Mouse (Mus musculus): ENCODE results near the gene Zcrb1.
"Not testable (repeated sequence)": the region's sequence is repeated elsewhere in the genome, so short reads cannot be mapped to it uniquely, and the experiment has no call there.

Gene Zcrb1

GRCm38 (mm10) chr15:93397826-93398698 is at the start of gene Zcrb1, which contains the start of gene Pphln1:
Gene Zcrb1, minus strand, starts transcription at chr15:93398334.
Gene Pphln1, plus strand, starts transcription at chr15:93398350.
- DNase-seq, result peak; percentile 98

DNA sequence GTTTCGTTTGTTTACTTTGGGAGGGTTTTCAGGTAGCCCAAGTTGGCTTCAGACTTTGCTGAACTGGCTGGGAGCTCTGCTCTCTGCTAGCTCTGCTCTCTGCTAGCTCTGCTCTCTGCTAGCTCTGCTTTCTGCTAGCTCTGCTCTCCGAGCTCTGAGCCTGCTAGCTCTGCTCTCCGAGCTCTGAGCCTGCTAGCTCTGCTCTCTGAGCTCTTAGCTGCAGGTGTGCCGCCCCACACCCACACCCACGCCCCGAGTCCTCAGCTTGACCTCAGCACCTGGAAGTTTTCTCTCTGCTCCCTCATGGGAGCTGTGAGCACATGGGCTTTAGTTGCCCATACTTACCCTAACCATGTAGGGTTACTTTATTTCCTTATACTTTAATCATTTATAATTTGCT is 45.5 kb upstream of the Zcrb1 start:
- peak; percentile 61 for DNase-seq

DNA sequence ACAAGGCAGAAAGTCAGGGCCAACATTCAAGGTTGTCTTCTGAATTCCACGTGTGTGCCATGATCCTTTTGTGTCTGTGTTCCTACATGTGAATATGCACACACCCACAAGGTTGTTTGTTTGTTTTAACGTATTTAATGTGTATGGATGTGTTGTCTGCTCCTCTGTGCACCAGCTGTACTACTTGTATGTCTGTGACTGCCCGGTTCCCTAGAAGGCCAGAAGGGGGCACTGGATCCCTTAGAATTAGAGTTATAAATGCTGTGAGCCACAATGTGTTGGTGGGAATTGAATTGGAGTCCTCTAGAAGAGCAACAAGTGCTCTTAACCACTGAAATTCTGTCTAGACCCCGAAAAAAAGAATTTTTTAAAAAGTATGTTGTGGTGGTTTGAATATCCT is 44.1 kb upstream of the Zcrb1 start:
- peak; percentile 55 for DNase-seq

GRCm38 (mm10) chr15:93438663-93439062 is 40.5 kb upstream of the Zcrb1 start:
- peak; percentile 83 for DNase-seq

GRCm38 (mm10) chr15:93435998-93436397 is 37.9 kb upstream of the Zcrb1 start:
- peak; percentile 70 for DNase-seq

GRCm38 (mm10) chr15:93433811-93434210 is 35.7 kb upstream of the Zcrb1 start:
- peak; percentile 61 for DNase-seq

GRCm38 (mm10) chr15:93422537-93422936 is 24.4 kb upstream of the Zcrb1 start:
- DNase-seq, result peak; percentile 63

DNA sequence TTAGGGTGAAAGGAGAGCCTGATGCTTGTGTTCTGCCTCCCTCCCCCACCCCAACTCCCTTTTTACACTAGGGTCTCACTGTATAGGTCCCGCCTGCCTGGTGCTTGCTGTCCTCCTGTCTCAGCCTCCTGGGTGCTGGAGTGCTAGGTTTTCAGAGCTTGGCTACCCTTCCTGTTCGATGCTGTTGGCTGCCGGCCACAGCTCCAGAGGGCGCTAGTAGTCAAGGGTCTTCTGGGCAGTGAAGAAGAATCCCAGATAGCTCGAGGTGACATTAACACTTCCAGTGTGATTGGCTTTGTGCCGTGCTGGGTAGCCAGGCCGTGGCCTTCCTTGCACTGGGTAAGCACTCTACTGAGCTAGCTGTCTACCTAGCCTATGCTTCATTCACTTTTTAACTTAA is 22.5 kb upstream of the Zcrb1 start:
- DNase-seq, result peak; percentile 82

DNA sequence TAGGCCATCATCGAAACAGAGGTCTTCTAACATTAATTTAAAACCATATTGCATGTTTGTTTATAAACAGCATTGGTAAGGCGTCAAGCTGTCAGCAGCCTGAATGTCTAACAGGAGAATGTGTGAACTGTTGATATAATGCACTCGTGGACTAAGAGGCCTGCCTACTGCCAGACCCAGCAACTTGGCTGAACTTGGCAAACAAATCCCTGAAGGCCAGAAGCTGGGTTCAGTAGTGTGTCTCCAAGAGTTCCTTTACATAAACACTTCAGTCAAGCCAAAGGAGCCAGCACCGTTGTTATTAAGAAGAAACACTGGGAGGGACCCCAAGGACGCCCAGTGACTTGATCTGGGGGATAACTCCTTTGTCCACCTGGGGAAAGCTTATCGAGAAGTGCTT is 18.2 kb upstream of the Zcrb1 start:
- peak; percentile 89 for DNase-seq

GRCm38 (mm10) chr15:93414456-93414855 is 16.3 kb upstream of the Zcrb1 start:
- peak; percentile 72 for DNase-seq

DNA sequence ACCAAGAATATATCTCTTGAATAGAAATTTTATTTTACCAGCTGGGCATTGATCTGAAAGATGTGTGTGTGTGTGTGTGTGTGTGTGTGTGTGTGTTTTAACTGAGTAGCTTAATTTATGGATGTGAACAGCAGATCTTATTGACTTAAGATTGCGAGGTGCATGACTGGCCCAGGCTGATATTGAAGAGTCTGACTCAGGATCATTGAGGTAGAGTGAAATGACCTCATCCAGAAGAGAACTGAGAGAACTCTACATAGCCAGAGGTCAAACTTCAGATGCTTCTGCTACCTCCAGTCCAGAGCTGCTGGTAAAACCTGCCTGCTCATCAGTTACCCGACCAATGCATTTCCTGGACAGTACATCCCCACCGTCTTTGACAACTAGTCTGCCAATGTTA is 14.3 kb upstream of the Zcrb1 start:
- peak; percentile 61 for DNase-seq

- peak; percentile 56 for DNase-seq
Observed at GRCm38 (mm10) chr15:93406492-93406891, 8.4 kb upstream of the Zcrb1 start.

GRCm38 (mm10) chr15:93405446-93405986 is 7.4 kb upstream of the Zcrb1 start:
- peak; percentile 42 for DNase-seq

DNA sequence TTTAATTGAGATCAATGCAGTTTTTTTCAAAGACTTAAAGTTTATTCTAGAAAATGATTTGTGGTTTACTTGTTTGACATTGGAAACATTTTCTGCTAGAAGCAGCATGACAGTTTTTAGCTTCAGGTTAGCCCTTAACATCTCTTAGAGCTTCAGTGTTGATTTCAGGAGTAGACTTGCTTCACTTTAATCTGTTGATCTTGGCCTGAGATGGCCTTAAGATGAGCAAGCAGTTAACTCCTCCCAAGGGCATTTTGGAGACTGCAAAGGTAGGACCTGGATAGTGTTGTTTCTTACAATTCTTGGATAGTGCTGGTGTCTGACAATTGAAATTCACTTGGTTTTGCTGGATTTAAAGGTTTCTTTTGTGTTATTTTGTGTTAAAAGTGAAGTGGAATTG is 6.7 kb upstream of the Zcrb1 start:
- DNase-seq, result peak; percentile 10

DNA sequence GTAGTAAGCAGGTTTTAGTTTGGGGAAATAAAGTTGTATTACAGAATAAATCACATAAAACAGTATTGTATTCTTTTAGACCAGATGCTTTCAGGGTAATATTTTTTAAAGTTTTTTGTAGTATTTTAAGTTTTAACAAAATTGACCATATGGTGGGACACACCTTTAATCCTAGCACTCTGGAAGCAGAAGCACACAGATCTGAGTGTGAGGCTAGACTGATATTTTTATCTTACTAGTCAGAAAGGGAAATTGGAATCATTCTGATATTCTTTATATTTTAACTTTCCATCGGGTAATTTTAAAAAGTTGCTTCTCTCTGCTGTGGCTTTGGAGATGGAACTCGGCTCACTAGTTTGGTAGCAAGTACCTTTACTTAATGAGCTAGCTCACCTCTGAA is 4.6 kb upstream of the Zcrb1 start:
- DNase-seq, result no peak

- DNase-seq, result no peak
Observed at GRCm38 (mm10) chr15:93401446-93401845, 3.3 kb upstream of the Zcrb1 start.

GRCm38 (mm10) chr15:93398699-93399540 is 786 bp upstream of the Zcrb1 start:
- DNase-seq, result peak; percentile 83

GRCm38 (mm10) chr15:93397269-93397668 is 865 bp downstream of the Zcrb1 start:
- no peak for DNase-seq

GRCm38 (mm10) chr15:93381337-93381736 is 16.8 kb downstream of the Zcrb1 start:
- peak; percentile 8 for DNase-seq

DNA sequence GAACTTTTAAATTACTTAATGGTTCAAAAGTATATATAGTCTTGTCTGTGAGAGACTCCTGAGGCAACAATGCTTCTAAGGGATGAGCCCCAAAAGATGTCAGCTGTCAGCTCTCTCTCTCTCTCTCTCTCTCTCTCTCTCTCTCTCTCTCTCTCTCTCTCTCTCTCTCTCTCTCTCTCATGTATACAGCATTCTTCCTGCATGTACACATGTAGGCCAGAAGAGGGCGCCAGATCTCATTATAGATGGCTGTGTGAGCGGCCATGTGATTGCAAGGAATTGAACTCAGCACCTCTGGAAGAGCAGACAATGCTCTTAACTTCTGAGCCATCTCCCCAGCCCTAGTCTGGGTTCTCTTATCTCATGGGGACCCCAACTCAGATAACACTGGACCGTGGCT is 19.0 kb downstream of the Zcrb1 start:
- peak; percentile 44 for DNase-seq

DNA sequence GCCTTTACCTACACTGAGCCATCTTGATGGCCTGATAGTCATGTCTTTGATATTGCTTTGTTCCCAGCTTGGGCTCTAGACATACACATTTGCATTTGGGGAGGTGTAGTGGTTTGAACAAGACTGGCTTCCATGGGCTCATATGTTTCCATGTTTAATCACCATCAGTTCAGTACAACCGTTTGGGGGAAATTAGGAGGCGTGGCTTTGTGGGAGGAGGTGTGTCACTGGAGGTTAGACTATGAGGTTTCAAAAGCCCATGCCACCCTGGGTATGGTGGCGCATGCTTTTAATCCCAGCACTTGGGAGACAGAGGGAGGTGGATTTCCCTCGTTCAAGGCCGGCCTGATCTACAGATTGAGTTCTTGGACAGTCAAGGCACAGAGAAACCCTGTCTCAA is 22.4 kb downstream of the Zcrb1 start:
- peak; percentile 87 for DNase-seq

- not testable (repeated sequence) for DNase-seq
Observed at GRCm38 (mm10) chr15:93372525-93373119, 25.5 kb downstream of the Zcrb1 start.

GRCm38 (mm10) chr15:93371838-93372237 is 26.3 kb downstream of the Zcrb1 start:
- no peak for DNase-seq

All from heart, adult 11 months (tissue).